Mouse (Mus musculus) hindlimb bud, embryonic 11.5 days (tissue): ENCODE results near the gene Olfr1355.
"Not testable (repeated sequence)": the region's sequence is repeated elsewhere in the genome, so short reads cannot be mapped to it uniquely, and the experiment has no call there.

Experiments
- DNase-seq: peaks from one replicate; pipeline ENCODE4 v3.0.0-alpha.2; 2012; ENCODE audit warnings: low read depth, low spot score; ENCODE audit errors: extremely low spot score

Gene Olfr1355

GRCm38 (mm10) chr10:78875240-78875639, at the start of gene Olfr1355:
Olfr1355 (plus strand) TSS chr10:78875540.
- no peak for DNase-seq

- not testable (repeated sequence) for DNase-seq
Measured at GRCm38 (mm10) chr10:78840456-78840855, 34.9 kb upstream of the Olfr1355 start.

DNA sequence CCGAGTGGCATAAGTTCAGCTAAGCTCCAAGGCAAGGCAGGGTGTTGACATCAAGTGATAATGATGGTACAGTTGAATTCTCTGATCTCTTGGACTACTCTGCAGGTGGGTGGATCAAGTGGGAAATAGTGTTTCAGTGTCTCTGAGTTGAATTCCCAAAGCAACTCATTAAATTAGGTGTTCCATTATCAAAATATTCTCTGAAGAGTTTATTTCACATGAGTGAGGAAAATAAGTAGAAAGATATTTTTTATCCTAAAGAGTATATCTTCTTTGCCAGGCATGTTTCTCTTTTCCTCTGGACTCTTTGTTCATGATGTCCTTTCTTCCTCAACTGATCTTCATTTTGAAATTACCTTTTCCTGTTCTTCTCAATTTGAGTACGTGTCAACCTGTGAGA, 23.3 kb upstream of the Olfr1355 start, which contains the start of gene Olfr1356:
Gene Olfr1356 (minus strand): TSS at position 101 of the 400 bp plus-strand sequence.
- no peak for DNase-seq

GRCm38 (mm10) chr10:78912871-78913270, 37.5 kb downstream of the Olfr1355 start, which contains the start of gene Olfr1354:
Olfr1354 (plus strand) TSS chr10:78913171.
- DNase-seq, result not testable (repeated sequence)
